Mouse (Mus musculus) ES-Bruce4 (cell line): ENCODE results near the gene Dhx9. TPM values are rescaled to one million over a fixed set of nuclear protein-coding genes. Genes with fewer than 3 reads are reported as not detected.
"Not testable (repeated sequence)": the region's sequence is repeated elsewhere in the genome, so short reads cannot be mapped to it uniquely, and the experiment has no call there.

Experiments used
- H3K27ac ChIP-seq: 2 replicates; pipeline ENCODE4 v1.5.1; 2012; ENCODE audit warnings: low read length, inconsistent platforms; ENCODE audit not compliant: insufficient read depth
- H3K27me3 ChIP-seq: 2 replicates; pipeline ENCODE4 v1.6.1; 2012; ENCODE audit warnings: mild to moderate bottlenecking, low read length, inconsistent platforms; ENCODE audit not compliant: control insufficient read depth, poor library complexity, insufficient read depth, severe bottlenecking
- H3K36me3 ChIP-seq: 2 replicates; pipeline ENCODE4 v1.6.1; 2012; ENCODE audit warnings: inconsistent platforms, mild to moderate bottlenecking, low read length, moderate library complexity; ENCODE audit not compliant: control insufficient read depth, poor library complexity, insufficient read depth, severe bottlenecking
- H3K4me1 ChIP-seq: one replicate; pipeline ENCODE4 v1.8.1; 2011; ENCODE audit warnings: low read length; ENCODE audit not compliant: control insufficient read depth, insufficient read depth
- H3K4me3 ChIP-seq: 2 replicates; pipeline ENCODE4 v1.5.1; 2011; ENCODE audit warnings: low read depth, mild to moderate bottlenecking, low read length
- H3K9ac ChIP-seq: 2 replicates; pipeline ENCODE4 v1.6.1; 2012; ENCODE audit warnings: low read depth, mild to moderate bottlenecking, inconsistent platforms; ENCODE audit not compliant: poor library complexity, severe bottlenecking
- H3K9me3 ChIP-seq: replicated peaks from 2 replicates; pipeline ENCODE4 v1.6.1; 2012; ENCODE audit warnings: mild to moderate bottlenecking, low read length, inconsistent platforms; ENCODE audit not compliant: control insufficient read depth, poor library complexity, insufficient read depth, severe bottlenecking
- CTCF ChIP-seq: IDR thresholded peaks from one replicate; pipeline ENCODE4 v1.8.1; 2011; ENCODE audit warnings: low read depth, low read length
- EP300 ChIP-seq: IDR thresholded peaks from 2 replicates; pipeline ENCODE4 v1.6.1; 2011; ENCODE audit warnings: low read depth, low read length; ENCODE audit not compliant: insufficient read depth
- POLR2A ChIP-seq: IDR thresholded peaks from one replicate; pipeline ENCODE4 v1.8.1; 2011; ENCODE audit warnings: low read length; ENCODE audit not compliant: insufficient read depth
- polyA plus RNA-seq: library from polyadenylated mRNA; stranded (reverse); fragments of >200 nt; gene quantifications from 2 replicates; pipeline ENCODE4 v1.2.4, GENCODE M21; 2011; ENCODE audit warnings: low read depth; ENCODE audit not compliant: missing spikeins, insufficient read depth, insufficient read length

Gene Dhx9
- polyA plus RNA-seq, 1 experiment: 282 TPM

DNA sequence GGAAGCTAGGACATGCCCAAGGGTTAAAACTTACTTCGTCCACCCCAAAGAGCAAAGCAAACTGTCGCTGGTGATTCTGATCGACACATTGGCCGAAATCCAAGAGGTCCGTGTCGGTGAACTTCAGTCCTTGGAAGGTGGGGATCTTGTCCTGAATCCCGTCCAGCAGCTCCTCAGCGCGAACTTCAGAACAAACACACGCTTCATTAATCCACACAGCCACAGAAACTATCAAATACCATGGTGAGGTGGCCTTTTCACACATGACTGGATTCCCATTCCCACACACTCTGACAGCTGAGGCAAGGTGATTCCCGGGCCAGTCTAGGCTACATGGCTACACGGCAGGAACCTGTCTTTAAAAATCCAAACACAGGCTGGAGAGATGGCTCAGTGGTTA is 27.9 kb upstream of the Dhx9 start:
- H3K4me1 ChIP-seq: no peaks in the 10 kb centered on the region
- H3K27me3 ChIP-seq: no peaks in the 10 kb centered on the region
- TF ChIP-seq POLR2A: no peak
- no peak for TF ChIP-seq CTCF
- no peak for TF ChIP-seq EP300
- H3K36me3 ChIP-seq: no peaks in the 10 kb centered on the region
- no peak overlapping the region for H3K4me3 ChIP-seq
- no peak overlapping the region for H3K27ac ChIP-seq
- H3K9ac ChIP-seq: no peak overlapping the region
- no peaks in the 10 kb centered on the region for H3K9me3 ChIP-seq

- peak overlapping the region; percentile 9 for H3K27ac ChIP-seq
- H3K9me3 ChIP-seq: no peaks in the 10 kb centered on the region
- no peak for TF ChIP-seq EP300
- TF ChIP-seq CTCF: peak; percentile 2
- H3K4me1 ChIP-seq: no peaks in the 10 kb centered on the region
- no peak overlapping the region for H3K9ac ChIP-seq
- no peak overlapping the region for H3K4me3 ChIP-seq
- H3K36me3 ChIP-seq: no peaks in the 10 kb centered on the region
- H3K27me3 ChIP-seq: no peaks in the 10 kb centered on the region
These were observed 23.0 kb upstream of the Dhx9 start for GRCm38 (mm10) chr1:153510330-153511009.

- not testable (repeated sequence) for H3K9me3 ChIP-seq, H3K4me1 ChIP-seq, H3K27me3 ChIP-seq, H3K4me3 ChIP-seq, H3K9ac ChIP-seq, H3K36me3 ChIP-seq
- H3K27ac ChIP-seq: 0 out of 2 replicates have a peak overlapping the region, but pooled peaks have one; percentile 9
These were observed 22.1 kb upstream of the Dhx9 start for GRCm38 (mm10) chr1:153509569-153509968.

DNA sequence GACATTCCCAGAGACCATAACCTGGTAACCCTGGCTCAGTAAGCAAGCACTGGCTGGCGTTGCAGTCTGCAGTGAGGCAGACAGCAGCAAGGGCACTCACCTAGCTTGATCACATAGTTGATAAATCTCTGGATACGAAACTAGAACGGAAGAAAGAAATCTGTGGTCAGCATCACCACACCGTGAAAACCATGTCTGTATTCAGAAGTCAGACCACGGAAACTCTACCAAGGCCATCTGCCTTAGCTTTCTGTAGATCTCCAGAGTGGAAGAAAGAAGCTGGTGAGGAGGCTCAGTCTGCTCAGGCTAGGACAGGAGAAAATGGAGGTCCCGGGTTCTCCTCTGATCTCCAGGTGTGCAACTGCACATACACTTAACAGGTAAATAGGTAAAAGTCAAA is 21.6 kb upstream of the Dhx9 start:
- TF ChIP-seq EP300 (no peak), POLR2A (no peak), CTCF (no peak)
- no peak overlapping the region for H3K4me3 ChIP-seq
- H3K9me3 ChIP-seq: no peaks in the 10 kb centered on the region
- H3K27me3 ChIP-seq: no peaks in the 10 kb centered on the region
- H3K27ac ChIP-seq: peak overlapping the region; percentile 7
- no peaks in the 10 kb centered on the region for H3K4me1 ChIP-seq
- no peaks in the 10 kb centered on the region for H3K36me3 ChIP-seq
- H3K9ac ChIP-seq: no peak overlapping the region

GRCm38 (mm10) chr1:153506266-153506665 is 18.8 kb upstream of the Dhx9 start:
- peaks cover 3% of the 10 kb centered on the region for H3K4me1 ChIP-seq
- H3K36me3 ChIP-seq: no peaks in the 10 kb centered on the region
- H3K9me3 ChIP-seq: no peaks in the 10 kb centered on the region
- no peak overlapping the region for H3K27ac ChIP-seq
- no peak overlapping the region for H3K9ac ChIP-seq
- H3K27me3 ChIP-seq: no peaks in the 10 kb centered on the region
- H3K4me3 ChIP-seq: no peak overlapping the region
- TF ChIP-seq POLR2A (no peak), CTCF (no peak), EP300 (no peak)

DNA sequence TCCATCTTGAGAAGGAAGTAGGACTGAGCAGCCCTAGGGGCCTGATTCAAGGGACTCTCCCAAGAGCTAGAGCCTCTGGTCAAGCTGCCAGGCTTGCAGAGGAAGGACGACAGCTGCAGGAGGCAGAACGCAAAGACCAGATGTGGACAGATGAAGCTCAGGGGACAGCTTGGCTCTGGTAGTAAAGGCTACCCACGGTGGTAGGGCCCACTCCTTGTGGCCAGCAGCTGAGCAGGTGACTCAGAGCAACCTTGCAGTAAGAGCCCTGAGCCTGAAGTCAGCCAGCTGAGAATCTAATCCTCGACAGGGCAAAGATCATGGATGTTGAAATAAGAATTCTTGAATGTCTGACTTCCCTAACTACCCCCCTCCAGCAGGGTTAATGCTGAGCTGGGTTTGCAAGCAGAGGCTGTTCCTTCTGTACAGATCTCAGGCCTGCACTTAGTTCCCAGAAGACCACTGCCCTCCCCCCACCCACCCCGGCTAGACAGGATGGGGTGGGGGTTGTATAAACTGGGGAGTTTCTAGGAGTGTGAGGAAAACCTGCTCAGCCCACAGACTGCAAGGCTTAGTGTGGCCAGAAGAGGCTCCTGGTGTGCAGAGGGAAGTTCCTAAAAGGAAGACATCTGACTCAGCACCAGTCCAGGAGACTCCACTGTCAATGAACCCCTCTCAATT is 14.3 kb upstream of the Dhx9 start:
- peaks cover 5% of the 10 kb centered on the region for H3K4me1 ChIP-seq
- no peak overlapping the region for H3K4me3 ChIP-seq
- TF ChIP-seq POLR2A (no peak), EP300 (no peak), CTCF (no peak)
- H3K9ac ChIP-seq: peak overlapping the region; percentile 3; the same call in 1 of the 2 replicates
- peak overlapping the region; percentile 30; the same call in 1 of the 2 replicates for H3K27ac ChIP-seq
- no peaks in the 10 kb centered on the region for H3K9me3 ChIP-seq
- H3K27me3 ChIP-seq: no peaks in the 10 kb centered on the region
- H3K36me3 ChIP-seq: no peaks in the 10 kb centered on the region
